Mouse (Mus musculus) lung, postnatal 25 days (tissue): ENCODE results near the gene Cln5.

ENCODE experiments used
- DNase-seq: peaks from one replicate; pipeline ENCODE4 v3.0.0; 2022; ENCODE audit warnings: low spot score

The Cln5 gene

DNA sequence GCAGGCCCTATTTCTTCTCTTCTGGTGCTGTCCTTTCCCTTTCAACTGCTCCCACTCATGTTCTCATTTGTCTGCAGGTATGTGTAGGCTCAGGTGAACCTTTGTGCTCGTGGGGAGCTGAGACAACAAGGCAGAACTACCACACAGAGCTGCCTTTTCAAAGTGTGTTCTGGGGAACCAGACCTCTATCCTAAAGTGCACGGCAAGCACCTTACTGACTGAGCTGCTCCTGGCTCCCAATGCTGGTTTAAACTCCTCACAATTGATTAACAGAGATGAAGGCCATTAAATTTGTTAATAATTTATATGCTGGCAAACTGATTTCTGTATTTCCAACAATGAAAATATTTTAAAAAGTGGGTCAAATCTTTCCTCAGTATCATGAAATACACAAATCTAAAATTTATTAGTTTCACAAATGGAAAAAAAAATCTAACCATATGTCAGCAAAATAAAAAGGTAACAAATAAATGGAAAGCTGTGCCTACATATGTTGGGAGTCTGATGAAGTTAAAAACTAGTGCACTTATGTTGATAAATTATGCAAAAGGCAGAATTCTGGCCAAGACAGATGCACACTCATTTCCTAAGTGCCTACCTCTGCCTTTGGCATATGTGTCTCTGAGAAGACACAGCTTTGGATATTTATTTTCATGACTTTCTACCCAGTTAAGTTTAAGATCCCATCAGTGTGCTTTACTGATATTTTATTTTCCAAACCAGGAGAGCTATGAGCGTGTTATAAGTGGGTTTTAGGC, 42.8 kb downstream of the Cln5 start:
- DNase-seq, result no peak

- no peak for DNase-seq
Observed at GRCm38 (mm10) chr14:103114994-103115670, 45.1 kb downstream of the Cln5 start.

DNA sequence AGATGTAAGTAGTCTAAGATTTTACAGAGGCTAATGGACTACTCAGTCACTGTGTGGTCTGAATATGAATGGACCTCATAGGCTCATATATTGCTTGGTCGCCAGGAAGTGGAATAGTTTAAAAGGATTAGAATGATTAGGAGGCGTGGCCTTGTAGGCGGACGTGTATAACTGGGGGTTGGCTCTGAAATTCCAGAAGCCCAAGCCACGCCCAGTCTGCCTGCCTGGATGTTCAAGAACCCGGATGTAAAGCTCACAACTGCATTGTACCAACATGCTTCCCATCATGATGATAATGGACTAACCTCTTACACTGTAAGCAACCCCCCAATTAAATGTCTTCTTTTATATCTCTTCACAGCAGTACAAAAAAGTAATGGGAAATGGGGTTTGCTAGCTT, 55.7 kb downstream of the Cln5 start:
- DNase-seq, result no peak
